Mouse (Mus musculus) E14TG2a.4 (cell line): ENCODE measurements around the gene Dapk2.

Experiments
- H3K27me3 ChIP-seq: 2 replicates; pipeline ENCODE4 v1.6.1; 2014; ENCODE audit warnings: low read length, control low read depth; ENCODE audit not compliant: insufficient read depth
- H3K36me3 ChIP-seq: 2 replicates; pipeline ENCODE4 v1.6.1; 2014; ENCODE audit warnings: low read length, control low read depth; ENCODE audit not compliant: insufficient read depth
- H3K4me1 ChIP-seq: replicated peaks from 2 replicates; pipeline ENCODE4 v1.6.1; 2014; ENCODE audit warnings: low read depth, low read length, control low read depth
- H3K4me3 ChIP-seq: replicated peaks from 2 replicates; pipeline ENCODE4 v1.5.1; 2014; ENCODE audit warnings: mild to moderate bottlenecking, low read length
- H3K9me3 ChIP-seq: 2 replicates; pipeline ENCODE4 v1.6.1; 2014; ENCODE audit warnings: low read length, control low read depth
- CTCF ChIP-seq: conservative IDR thresholded peaks from 2 replicates; pipeline ENCODE4 v1.5.1; 2014; ENCODE audit warnings: low read length
- NANOG ChIP-seq: IDR thresholded peaks from 2 replicates; pipeline ENCODE4 v1.6.1; 2014; ENCODE audit warnings: borderline replicate concordance, low read length, mixed read lengths
- POU5F1 ChIP-seq: IDR thresholded peaks from 2 replicates; pipeline ENCODE4 v1.6.1; 2014; ENCODE audit warnings: low read length, borderline replicate concordance

The Dapk2 gene

GRCm38 (mm10) chr9:66171275-66171921 lies 13.4 kb downstream of the Dapk2 start:
- Histone ChIP-seq H3K36me3 (no peaks in the 10 kb centered on the region), H3K4me1 (peaks cover 7% of the 10 kb centered on the region), H3K27me3 (peaks cover 9% of the 10 kb centered on the region; the same call in 1 of the 2 replicates), H3K4me3 (no peak overlapping the region), H3K9me3 (no peaks in the 10 kb centered on the region)
- TF ChIP-seq POU5F1 (no peak), NANOG (no peak), CTCF (no peak)

- peaks cover 7% of the 10 kb centered on the region for H3K4me1 ChIP-seq
- H3K36me3 ChIP-seq = no peaks in the 10 kb centered on the region
- H3K4me3 ChIP-seq = no peak overlapping the region
- H3K9me3 ChIP-seq = no peaks in the 10 kb centered on the region
- TF ChIP-seq NANOG (no peak), CTCF (no peak), POU5F1 (no peak)
- peaks cover 7% of the 10 kb centered on the region; the same call in 1 of the 2 replicates for H3K27me3 ChIP-seq
These were observed 15.4 kb downstream of the Dapk2 start for GRCm38 (mm10) chr9:66173316-66173855.

DNA sequence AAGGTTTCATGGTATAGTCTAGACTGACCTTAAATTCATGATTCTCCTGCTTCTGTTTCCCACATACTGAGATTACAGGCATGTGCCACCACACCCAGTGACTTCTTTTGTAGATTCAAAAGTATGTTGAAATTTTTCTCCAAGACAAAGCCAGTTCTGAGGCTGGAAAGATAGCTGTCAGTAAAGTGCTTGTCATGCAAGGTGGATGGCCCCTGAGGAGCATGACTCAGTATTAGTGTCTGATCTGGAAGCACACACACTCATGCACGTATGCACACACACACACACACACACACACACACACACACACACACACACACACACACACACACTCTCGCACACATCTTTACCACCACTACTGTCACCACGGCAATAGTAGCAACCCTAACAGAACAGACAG lies 17.0 kb downstream of the Dapk2 start:
- peaks cover 12% of the 10 kb centered on the region for H3K27me3 ChIP-seq
- TF ChIP-seq NANOG (no peak), POU5F1 (no peak), CTCF (no peak)
- no peak overlapping the region for H3K4me3 ChIP-seq
- H3K9me3 ChIP-seq = no peaks in the 10 kb centered on the region
- peaks cover 7% of the 10 kb centered on the region for H3K4me1 ChIP-seq
- no peaks in the 10 kb centered on the region for H3K36me3 ChIP-seq

GRCm38 (mm10) chr9:66177975-66178374 lies 20.0 kb downstream of the Dapk2 start:
- TF ChIP-seq POU5F1 = no peak
- TF ChIP-seq NANOG = no peak
- no peak for TF ChIP-seq CTCF

GRCm38 (mm10) chr9:66179795-66180194 lies 21.8 kb downstream of the Dapk2 start:
- Histone ChIP-seq H3K9me3 (no peaks in the 10 kb centered on the region), H3K4me1 (peaks cover 27% of the 10 kb centered on the region), H3K4me3 (no peak overlapping the region), H3K36me3 (no peaks in the 10 kb centered on the region), H3K27me3 (peaks cover 31% of the 10 kb centered on the region)
- TF ChIP-seq CTCF (no peak), NANOG (no peak), POU5F1 (no peak)

More at GRCm38 (mm10) chr9:66177975-66178374, 20.0 kb downstream of the Dapk2 start:
- Histone ChIP-seq H3K9me3 (no peaks in the 10 kb centered on the region), H3K4me3 (no peak overlapping the region), H3K4me1 (peaks cover 22% of the 10 kb centered on the region), H3K27me3 (peaks cover 23% of the 10 kb centered on the region), H3K36me3 (no peaks in the 10 kb centered on the region)

- TF ChIP-seq NANOG (peak; percentile 80), POU5F1 (no peak), CTCF (no peak)
- Histone ChIP-seq H3K36me3 (no peaks in the 10 kb centered on the region), H3K27me3 (peaks cover 31% of the 10 kb centered on the region), H3K9me3 (no peaks in the 10 kb centered on the region), H3K4me3 (no peak overlapping the region), H3K4me1 (peaks cover 27% of the 10 kb centered on the region)
These were observed 23.3 kb downstream of the Dapk2 start for GRCm38 (mm10) chr9:66181126-66181825.

- Histone ChIP-seq H3K9me3 (no peaks in the 10 kb centered on the region), H3K4me1 (peaks cover 32% of the 10 kb centered on the region), H3K4me3 (no peak overlapping the region), H3K27me3 (peaks cover 31% of the 10 kb centered on the region), H3K36me3 (no peaks in the 10 kb centered on the region)
- TF ChIP-seq POU5F1 (no peak), NANOG (no peak)
These were observed 24.0 kb downstream of the Dapk2 start for GRCm38 (mm10) chr9:66181826-66182678.

- TF ChIP-seq CTCF = no peak
- Histone ChIP-seq H3K4me3 (no peak overlapping the region), H3K27me3 (peaks cover 30% of the 10 kb centered on the region), H3K9me3 (no peaks in the 10 kb centered on the region), H3K4me1 (peaks cover 32% of the 10 kb centered on the region), H3K36me3 (no peaks in the 10 kb centered on the region)
These were observed 24.6 kb downstream of the Dapk2 start for GRCm38 (mm10) chr9:66182679-66182993.
